Mouse (Mus musculus): ENCODE data around the gene Adam12.

DNA sequence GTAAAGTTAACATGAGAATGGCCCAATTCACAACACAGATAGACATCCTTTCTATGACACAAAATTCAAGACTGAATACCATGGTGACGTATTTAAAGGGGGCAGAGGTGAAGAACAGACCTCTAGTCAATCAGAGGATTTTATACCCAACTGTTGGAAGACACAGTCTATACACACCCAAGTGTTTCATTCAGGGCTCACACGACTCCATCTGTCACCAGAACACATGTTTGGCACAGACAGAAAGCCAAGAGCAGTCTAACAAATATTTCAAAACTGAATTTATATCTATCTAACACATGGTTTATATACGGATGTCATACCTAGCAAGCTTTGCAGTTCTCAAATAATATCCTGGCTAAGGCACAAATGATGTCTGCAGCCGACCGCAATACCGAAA lies 41.8 kb downstream of the Adam12 start:
- no peak for TF ChIP-seq POLR2A (IDR thresholded peaks at IDR 0.05; ENCODE audit: insufficient read depth, low read depth, low read length)
- no peak for TF ChIP-seq EP300 (IDR thresholded peaks at IDR 0.05; ENCODE audit: insufficient read depth, low read depth, low read length)

Data from heart, adult 2 months (tissue).